Mouse (Mus musculus) olfactory bulb, adult 2 months (tissue): Measurements from ENCODE around the gene Hunk. TPM values are rescaled to one million over a fixed set of nuclear protein-coding genes. Genes with fewer than 3 reads are reported as not detected.

Experiments
- H3K27ac ChIP-seq: fragments of 200-500 bp; 2 replicates; pipeline ENCODE4 v1.5.1; 2012; ENCODE audit warnings: low read depth, low read length; ENCODE audit not compliant: insufficient read depth
- H3K4me1 ChIP-seq: fragments of 200-500 bp; 2 replicates; pipeline ENCODE4 v1.6.1; 2012; ENCODE audit warnings: low read length; ENCODE audit not compliant: control insufficient read depth, insufficient read depth
- H3K4me3 ChIP-seq: fragments of 200-500 bp; 2 replicates; pipeline ENCODE4 v1.5.1; 2012; ENCODE audit warnings: mild to moderate bottlenecking, low read depth, low read length, moderate library complexity; ENCODE audit not compliant: insufficient read depth
- CTCF ChIP-seq: fragments of 200-500 bp; IDR thresholded peaks from 2 replicates; pipeline ENCODE4 v1.5.1; 2012; ENCODE audit warnings: low read depth, mild to moderate bottlenecking, low read length, moderate library complexity; ENCODE audit not compliant: insufficient read depth
- POLR2A ChIP-seq: fragments of 200-500 bp; IDR thresholded peaks from 2 replicates; pipeline ENCODE4 v1.6.1; 2012; ENCODE audit warnings: mild to moderate bottlenecking, low read depth, low read length, moderate library complexity; ENCODE audit not compliant: insufficient read depth
- WGBS: fragments of 180-500 bp; shearing (Covaris S2); methylation state at CpG from one replicate; pipeline ENCODE4 v1.1.7; 2018; 5-methylcytosine and 5-hydroxymethylcytosine counted together
- polyA plus RNA-seq: library from polyadenylated mRNA; stranded (reverse); fragments of >200 nt; gene quantifications from 2 replicates; pipeline ENCODE4 v1.2.4, GENCODE M21; 2012; ENCODE audit warnings: low replicate concordance; ENCODE audit not compliant: missing spikeins, insufficient read depth, insufficient read length

Gene Hunk
- polyA plus RNA-seq, 1 experiment: not detected

- 36% methylated on average over 7 of the region's 7 CpGs for WGBS
- no peak for TF ChIP-seq CTCF
- no peak for TF ChIP-seq POLR2A
- H3K27ac ChIP-seq: no peak overlapping the region
- no peaks in the 10 kb centered on the region for H3K4me1 ChIP-seq
- H3K4me3 ChIP-seq: no peak overlapping the region
These were observed 25.5 kb upstream of the Hunk start for GRCm38 (mm10) chr16:90360327-90360726.

GRCm38 (mm10) chr16:90362926-90363325 lies 22.9 kb upstream of the Hunk start:
- H3K27ac ChIP-seq: no peak overlapping the region
- no peaks in the 10 kb centered on the region for H3K4me1 ChIP-seq
- H3K4me3 ChIP-seq: no peak overlapping the region
- 89% methylated on average over 6 of the region's 6 CpGs for WGBS
- TF ChIP-seq CTCF: no peak
- TF ChIP-seq POLR2A: no peak

GRCm38 (mm10) chr16:90379897-90380296 lies 5.9 kb upstream of the Hunk start:
- no peak overlapping the region for H3K4me3 ChIP-seq
- no peak overlapping the region for H3K27ac ChIP-seq
- 19% methylated on average over 11 of the region's 11 CpGs for WGBS
- H3K4me1 ChIP-seq: peaks cover 2% of the 10 kb centered on the region; the same call in 1 of the 2 replicates
- TF ChIP-seq CTCF: peak; percentile 77
- TF ChIP-seq POLR2A: no peak

GRCm38 (mm10) chr16:90381633-90382032 lies 4.2 kb upstream of the Hunk start:
- Histone ChIP-seq H3K4me3 (no peak overlapping the region), H3K27ac (no peak overlapping the region), H3K4me1 (peaks cover 9% of the 10 kb centered on the region)
- no peak for TF ChIP-seq POLR2A
- no peak for TF ChIP-seq CTCF
- WGBS: 91% methylated on average over 3 of the region's 3 CpGs

- peaks cover 15% of the 10 kb centered on the region for H3K4me1 ChIP-seq
- TF ChIP-seq CTCF (no peak), POLR2A (no peak)
- H3K27ac ChIP-seq: no peak overlapping the region
These were observed 3.0 kb upstream of the Hunk start for GRCm38 (mm10) chr16:90382701-90383280.

GRCm38 (mm10) chr16:90384058-90384457 lies 1.8 kb upstream of the Hunk start:
- no peak overlapping the region for H3K4me3 ChIP-seq
- no peak overlapping the region for H3K27ac ChIP-seq
- TF ChIP-seq CTCF (no peak), POLR2A (no peak)
- H3K4me1 ChIP-seq: peaks cover 17% of the 10 kb centered on the region
- 81% methylated on average over 3 of the region's 3 CpGs for WGBS

More at GRCm38 (mm10) chr16:90382701-90383280, 3.0 kb upstream of the Hunk start:
- WGBS: 67% methylated on average over 10 of the region's 10 CpGs
- no peak overlapping the region for H3K4me3 ChIP-seq

GRCm38 (mm10) chr16:90384846-90385245 lies 967 bp upstream of the Hunk start:
- peaks cover 18% of the 10 kb centered on the region for H3K4me1 ChIP-seq
- H3K4me3 ChIP-seq: no peak overlapping the region
- 32% methylated on average over 12 of the region's 12 CpGs for WGBS
- H3K27ac ChIP-seq: no peak overlapping the region
- TF ChIP-seq POLR2A: no peak
- no peak for TF ChIP-seq CTCF

GRCm38 (mm10) chr16:90385326-90385687 lies 506 bp upstream of the Hunk start:
- H3K27ac ChIP-seq: no peak overlapping the region
- peaks cover 16% of the 10 kb centered on the region for H3K4me1 ChIP-seq
- 5% methylated on average over 16 of the region's 16 CpGs for WGBS
- no peak for TF ChIP-seq POLR2A
- TF ChIP-seq CTCF: no peak
- peak overlapping the region; percentile 73 for H3K4me3 ChIP-seq

- Histone ChIP-seq H3K27ac (0 out of 2 replicates have a peak overlapping the region, but pooled peaks have one; percentile 4), H3K4me3 (peak overlapping the region; percentile 73), H3K4me1 (peaks cover 21% of the 10 kb centered on the region)
- WGBS: 1% methylated on average over 49 of the region's 49 CpGs
- TF ChIP-seq CTCF: peak; percentile 60; the same call in 1 of the 2 replicates
- 0 out of 2 replicates have a peak, but pooled peaks have one; percentile 12 for TF ChIP-seq POLR2A
These were observed 824 bp downstream of the Hunk start for GRCm38 (mm10) chr16:90386514-90387160.

GRCm38 (mm10) chr16:90387161-90387671 lies 1.4 kb downstream of the Hunk start:
- H3K27ac ChIP-seq: no peak overlapping the region
- H3K4me3 ChIP-seq: peak overlapping the region; percentile 73
- peaks cover 21% of the 10 kb centered on the region for H3K4me1 ChIP-seq
- WGBS: 19% methylated on average over 12 of the region's 12 CpGs
- TF ChIP-seq CTCF (no peak), POLR2A (no peak)
